Mouse (Mus musculus) myocyte (in vitro differentiated cells): ENCODE measurements around the gene Ang.

ENCODE experiments used
- CEBPB ChIP-seq: IDR thresholded peaks from 2 replicates; pipeline ENCODE4 v1.6.1; 2011; ENCODE audit warnings: mild to moderate bottlenecking, moderate library complexity; ENCODE audit not compliant: poor library complexity, insufficient read depth, severe bottlenecking
- E2F4 ChIP-seq: IDR thresholded peaks from one replicate; pipeline ENCODE4 v1.6.1; 2011; ENCODE audit warnings: mild to moderate bottlenecking, control low read depth, moderate library complexity; ENCODE audit not compliant: insufficient read depth
- MAX ChIP-seq: IDR thresholded peaks from one replicate; pipeline ENCODE4 v1.6.1; 2011; ENCODE audit warnings: low read depth, mild to moderate bottlenecking, control low read depth
- MYOD1 ChIP-seq, 3 experiments: IDR thresholded peaks; one replicate each; pipeline ENCODE4 v1.6.1; 2011; ENCODE audit warnings: control low read depth in 2 of 3, low read depth in 2 of 3, mild to moderate bottlenecking in 2 of 3, moderate library complexity in 1 of 3; ENCODE audit not compliant: insufficient read length in 2 of 3, control insufficient read depth in 1 of 3
- MYOG ChIP-seq, 3 experiments: IDR thresholded peaks; one replicate each; pipeline ENCODE4 v1.6.1; 2011; ENCODE audit warnings: control low read depth in 2 of 3, low read depth in 2 of 3, mild to moderate bottlenecking in 2 of 3; ENCODE audit not compliant: insufficient read length in 2 of 3, control insufficient read depth in 1 of 3, insufficient read depth in 1 of 3
- POLR2A ChIP-seq: IDR thresholded peaks from one replicate; pipeline ENCODE4 v1.6.1; 2011; ENCODE audit warnings: low read depth, mild to moderate bottlenecking, control low read depth, moderate library complexity; ENCODE audit not compliant: insufficient read length
- POLR2AphosphoS2 ChIP-seq: IDR thresholded peaks from one replicate; pipeline ENCODE4 v1.6.1; 2011; ENCODE audit warnings: low read depth, control low read depth; ENCODE audit not compliant: insufficient read length
- TCF12 ChIP-seq: IDR thresholded peaks from one replicate; pipeline ENCODE4 v1.6.1; 2011; ENCODE audit warnings: mild to moderate bottlenecking, control low read depth; ENCODE audit not compliant: poor library complexity, insufficient read depth, severe bottlenecking
- TCF3 ChIP-seq: IDR thresholded peaks from one replicate; pipeline ENCODE4 v1.6.1; 2011; ENCODE audit warnings: low read depth, control low read depth; ENCODE audit not compliant: insufficient read length
- USF1 ChIP-seq: IDR thresholded peaks from one replicate; pipeline ENCODE4 v1.6.1; 2011; ENCODE audit warnings: low read depth, mild to moderate bottlenecking, control low read depth, moderate library complexity

- no peak for TF ChIP-seq POLR2A
- TF ChIP-seq E2F4 = no peak
- peak; percentile 35 to 61 (median 46) for TF ChIP-seq MYOD1 (IDR thresholded peaks at IDR 0.05; ENCODE audit: control insufficient read depth in 1 of 3, insufficient read length in 2 of 3, low read depth in 2 of 3)
- no peak for TF ChIP-seq CEBPB
- TF ChIP-seq MAX = no peak
- TF ChIP-seq USF1 = no peak
- peak in 2 of 3 experiments; percentile 48 to 79 for TF ChIP-seq MYOG (IDR thresholded peaks at IDR 0.05; ENCODE audit: control insufficient read depth in 1 of 3, insufficient read depth in 1 of 3, insufficient read length in 2 of 3, low read depth in 2 of 3)
- TF ChIP-seq POLR2AphosphoS2 = no peak
- no peak for TF ChIP-seq TCF12
- TF ChIP-seq TCF3 = no peak
Measured at GRCm38 (mm10) chr14:51111966-51112365, 21.0 kb downstream of the Ang start.
